Mouse (Mus musculus) liver, embryonic 16.5 days (tissue): ENCODE measurements at regions not wholly inside any gene's neighbourhood (a gene's known extent, or its start where the extent isn't known, plus 50 kb on each side); places are given as distances from the start of the nearest gene placed in this dataset.

Experiments used
- ATAC-seq: fragments of 200-750 bp; cut with Nextera tagmentation; 2 replicates; pipeline ENCODE4 v1.8.0; 2017; ENCODE audit warnings: low read depth, mild to moderate bottlenecking, moderate number of reproducible peaks, moderate library complexity
- H3K27ac ChIP-seq: fragments of 300-500 bp; sonication (generic); 2 replicates; pipeline ENCODE4 v1.5.1; 2014; ENCODE audit warnings: mild to moderate bottlenecking, low read length
- H3K27me3 ChIP-seq: fragments of 300-500 bp; sonication (generic); 2 replicates; pipeline ENCODE4 v1.6.1; 2014; ENCODE audit warnings: low read depth, low read length, mixed read lengths; ENCODE audit not compliant: control insufficient read depth, insufficient read depth
- H3K36me3 ChIP-seq: fragments of 300-500 bp; sonication (generic); 2 replicates; pipeline ENCODE4 v1.6.1; 2014; ENCODE audit warnings: mild to moderate bottlenecking; ENCODE audit not compliant: control insufficient read depth, insufficient read depth
- H3K4me1 ChIP-seq: fragments of 300-500 bp; sonication (generic); 2 replicates; pipeline ENCODE4 v1.6.1; 2014; ENCODE audit warnings: low read depth, low read length, mixed read lengths; ENCODE audit not compliant: control insufficient read depth
- H3K4me2 ChIP-seq: fragments of 300-500 bp; sonication (generic); 2 replicates; pipeline ENCODE4 v1.6.1; 2014; ENCODE audit warnings: low read depth, low read length, mixed read lengths
- H3K4me3 ChIP-seq: fragments of 300-500 bp; sonication (generic); 2 replicates; pipeline ENCODE4 v1.5.1; 2014; ENCODE audit warnings: low read depth, mild to moderate bottlenecking, low read length
- H3K9ac ChIP-seq: fragments of 300-500 bp; sonication (generic); 2 replicates; pipeline ENCODE4 v1.6.1; 2014; ENCODE audit warnings: low read depth, low read length
- H3K9me3 ChIP-seq: fragments of 300-500 bp; sonication (generic); replicated peaks from 2 replicates; pipeline ENCODE4 v1.6.1; 2016; ENCODE audit warnings: low read length; ENCODE audit not compliant: control insufficient read depth
- WGBS: fragments of 180-500 bp; shearing (Covaris S2); extraction: QIAGEN DNeasy Blood & Tissue Kit; methylation state at CpG from one replicate; pipeline ENCODE4 v1.1.7; 2014; ENCODE audit not compliant: insufficient replicate concordance; 5-methylcytosine and 5-hydroxymethylcytosine counted together

DNA sequence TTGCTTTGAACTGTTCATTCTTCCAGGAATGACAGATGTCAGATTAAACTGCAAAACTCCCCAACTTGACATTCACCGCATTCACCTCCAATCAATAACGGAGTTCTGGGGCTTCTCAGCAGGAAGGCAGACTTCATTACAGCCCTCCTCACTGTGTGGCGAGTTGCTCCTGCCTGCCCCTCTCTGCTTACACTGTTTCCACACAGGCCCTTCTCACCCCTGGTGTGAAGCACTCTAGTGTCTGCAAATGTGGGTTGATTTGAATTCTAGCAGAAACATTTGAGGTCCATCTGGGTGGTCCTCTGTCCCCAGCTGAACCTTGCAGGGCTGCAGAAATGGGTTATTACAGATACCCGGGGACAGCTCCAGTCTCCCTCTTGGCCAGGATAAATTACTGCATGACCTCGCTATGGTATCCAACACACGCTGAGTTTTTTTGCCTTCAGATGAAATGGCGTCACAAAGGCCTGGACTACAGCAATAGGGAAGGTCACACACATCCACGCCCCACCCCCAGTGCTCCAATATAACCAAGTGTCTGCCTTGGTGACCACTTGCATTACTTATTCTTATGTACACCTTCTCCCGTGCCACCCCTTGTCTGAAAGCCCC lies 145.8 kb downstream of the Rwdd3 start:
- no peak for ATAC-seq
- Histone ChIP-seq H3K27ac (no peak overlapping the region), H3K36me3 (no peaks in the 10 kb centered on the region), H3K9me3 (no peaks in the 10 kb centered on the region), H3K4me2 (no peak overlapping the region), H3K4me3 (no peak overlapping the region), H3K9ac (no peak overlapping the region), H3K27me3 (no peaks in the 10 kb centered on the region), H3K4me1 (no peaks in the 10 kb centered on the region)
- 54% methylated on average over 9 of the region's 9 CpGs for WGBS

DNA sequence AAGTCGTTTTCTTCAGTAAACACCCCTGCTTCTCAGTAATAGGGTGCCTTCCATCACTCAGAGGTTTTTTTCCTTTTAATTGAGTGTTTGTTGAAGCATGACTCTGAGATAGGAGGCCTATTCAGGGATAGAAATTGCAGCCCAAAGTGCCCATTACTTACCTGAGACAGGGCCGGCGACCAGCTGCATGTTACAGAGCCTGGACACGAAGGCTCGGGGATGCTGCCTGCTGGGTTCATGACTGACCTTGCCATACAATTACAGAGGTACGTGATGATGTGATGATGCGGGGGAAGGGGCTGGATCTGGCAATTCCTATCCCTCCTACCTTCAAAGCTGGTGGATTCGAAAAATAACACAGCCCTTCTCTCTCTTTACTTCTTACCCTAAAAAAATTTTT lies 146.7 kb downstream of the Rwdd3 start:
- Histone ChIP-seq H3K4me1 (no peaks in the 10 kb centered on the region), H3K27ac (no peak overlapping the region), H3K36me3 (no peaks in the 10 kb centered on the region), H3K4me2 (no peak overlapping the region), H3K27me3 (no peaks in the 10 kb centered on the region), H3K4me3 (no peak overlapping the region), H3K9ac (no peak overlapping the region), H3K9me3 (no peaks in the 10 kb centered on the region)
- WGBS, result 57% methylated on average over 8 of the region's 8 CpGs
- no peak for ATAC-seq

DNA sequence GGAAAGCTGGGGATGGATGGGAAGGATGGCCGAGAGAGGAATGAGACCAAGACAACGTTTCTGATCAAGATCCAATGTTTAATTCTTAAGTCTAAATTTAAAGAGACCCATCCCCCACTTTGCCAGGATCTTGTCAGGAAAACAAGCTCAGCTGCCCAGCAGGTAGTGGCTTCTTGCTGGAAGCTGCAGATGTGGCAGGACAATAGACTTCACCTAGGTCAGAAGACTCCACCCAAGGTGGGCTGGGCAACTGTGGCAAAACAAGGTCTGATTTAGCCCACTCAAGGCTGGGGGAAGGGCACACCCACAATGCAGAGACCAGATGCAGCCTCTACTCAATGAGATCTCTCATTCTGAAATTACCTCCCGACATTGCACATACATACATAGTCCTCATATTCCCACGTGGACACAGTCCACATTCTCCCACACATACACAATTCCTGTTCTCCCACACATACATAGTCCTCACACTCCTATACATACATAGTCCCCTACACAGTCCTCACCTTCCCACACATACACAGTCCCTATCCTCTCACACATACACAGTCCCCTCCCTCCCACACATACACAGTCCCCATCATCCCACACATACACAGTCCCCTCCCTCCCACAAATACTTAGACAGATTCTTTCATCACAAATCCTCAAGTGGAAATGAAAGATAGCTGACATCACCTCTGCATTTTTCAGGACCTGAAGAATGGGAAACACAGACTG lies 150.2 kb downstream of the Rwdd3 start:
- Histone ChIP-seq H3K36me3 (no peaks in the 10 kb centered on the region), H3K9me3 (no peaks in the 10 kb centered on the region), H3K27me3 (no peaks in the 10 kb centered on the region), H3K4me3 (no peak overlapping the region), H3K4me1 (no peaks in the 10 kb centered on the region), H3K27ac (no peak overlapping the region), H3K4me2 (no peak overlapping the region), H3K9ac (no peak overlapping the region)
- WGBS, result 61% methylated on average over 4 of the region's 4 CpGs
- ATAC-seq, result no peak

DNA sequence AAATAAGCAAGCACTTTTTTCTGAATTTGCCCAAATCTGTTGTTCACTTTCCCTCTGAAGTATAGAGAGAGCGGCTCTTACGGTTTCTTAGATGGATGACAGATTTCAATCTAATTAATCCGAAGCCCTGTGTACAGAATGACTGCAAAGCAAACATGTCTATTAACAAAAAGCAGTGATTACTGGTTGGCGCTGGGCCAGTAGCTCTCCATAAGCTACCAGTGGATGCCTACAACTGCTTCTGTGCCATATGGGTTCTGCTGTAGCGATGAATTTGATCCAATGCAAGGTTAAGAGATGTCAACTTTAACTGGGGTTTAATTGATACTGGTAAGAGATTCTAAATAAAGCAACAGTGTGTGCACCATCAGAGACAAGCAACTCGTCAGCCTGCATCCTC lies 162.3 kb downstream of the Rwdd3 start:
- no peaks in the 10 kb centered on the region for H3K27me3 ChIP-seq
- no peak overlapping the region for H3K4me3 ChIP-seq
- no peak overlapping the region for H3K27ac ChIP-seq
- no peak overlapping the region for H3K9ac ChIP-seq
- H3K9me3 ChIP-seq, result no peaks in the 10 kb centered on the region
- no peaks in the 10 kb centered on the region for H3K36me3 ChIP-seq
- WGBS, result 64% methylated on average over 6 of the region's 6 CpGs
- no peak overlapping the region for H3K4me2 ChIP-seq
- ATAC-seq, result no peak
- H3K4me1 ChIP-seq, result no peaks in the 10 kb centered on the region

DNA sequence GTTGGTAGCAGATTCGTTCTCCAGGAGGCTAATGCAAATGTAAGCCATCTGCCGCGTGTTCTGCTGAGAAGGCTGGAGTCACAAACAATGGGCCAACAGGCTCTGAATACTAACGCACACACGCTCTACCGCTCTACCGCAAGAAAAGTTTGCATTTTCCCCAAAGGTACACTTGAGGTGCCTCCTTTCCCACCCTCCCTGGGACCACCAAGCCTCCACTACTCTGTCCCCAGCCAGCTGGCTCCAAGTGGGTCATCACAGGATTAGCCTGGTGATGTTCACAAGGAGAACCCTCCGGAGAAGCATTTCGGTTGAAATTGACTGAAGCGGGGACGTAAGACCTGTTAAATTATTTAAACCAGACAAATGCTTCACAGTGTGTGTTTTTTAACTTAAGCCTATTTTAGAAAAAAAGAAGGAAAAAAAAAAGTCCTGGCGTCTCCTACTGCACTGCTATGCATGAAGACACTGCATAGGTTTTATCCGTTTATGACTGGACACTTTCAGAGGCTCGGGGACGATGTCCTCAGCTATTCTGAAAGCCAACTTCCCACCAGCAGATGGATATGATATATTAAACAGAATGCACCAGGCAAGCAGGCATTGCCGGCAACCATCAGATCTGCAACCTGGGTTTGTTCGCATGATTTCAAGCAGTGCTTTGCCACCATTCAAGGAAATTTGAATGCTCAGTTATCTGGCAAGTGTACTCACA lies 187.8 kb downstream of the Rwdd3 start:
- Histone ChIP-seq H3K36me3 (no peaks in the 10 kb centered on the region), H3K4me3 (no peak overlapping the region), H3K9ac (no peak overlapping the region), H3K27me3 (no peaks in the 10 kb centered on the region), H3K9me3 (no peaks in the 10 kb centered on the region), H3K4me2 (no peak overlapping the region), H3K4me1 (no peaks in the 10 kb centered on the region), H3K27ac (no peak overlapping the region)
- ATAC-seq, result no peak
- WGBS, result 59% methylated on average over 17 of the region's 17 CpGs

DNA sequence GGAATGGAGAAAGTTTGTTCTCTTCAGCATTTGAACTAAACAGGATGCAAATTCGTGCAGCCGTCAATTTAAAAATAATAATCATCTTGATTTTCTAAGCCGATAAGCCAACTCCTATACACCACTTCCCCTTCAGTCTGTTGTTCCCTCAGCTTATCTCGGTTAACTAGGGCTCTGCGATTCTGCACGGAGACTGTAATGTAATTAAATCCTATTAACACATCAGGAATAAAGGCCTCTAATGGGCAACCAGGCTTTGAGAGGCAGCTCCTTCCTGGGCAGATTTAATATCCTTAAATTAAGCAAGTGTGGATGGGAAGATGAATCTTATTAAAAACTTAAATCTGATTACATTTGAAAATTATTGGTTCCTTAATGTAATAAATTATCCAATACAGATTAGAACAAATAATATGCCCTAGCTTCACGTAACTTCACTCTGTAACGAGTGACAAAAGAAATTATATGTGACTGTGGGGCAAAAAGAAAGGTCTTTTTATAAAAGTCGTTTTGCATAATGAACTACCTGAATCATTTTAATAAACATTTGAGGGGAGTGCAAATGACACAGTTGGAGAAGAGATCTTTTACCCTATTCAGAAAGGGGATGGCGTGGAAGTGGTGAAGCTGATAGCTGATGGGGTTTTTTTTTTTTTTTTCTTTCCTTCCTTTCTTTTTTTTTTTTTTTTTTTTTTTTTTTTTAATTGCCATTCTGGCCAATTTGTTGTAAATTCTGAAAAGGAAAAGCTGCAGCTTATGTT lies 188.5 kb downstream of the Rwdd3 start:
- 17% methylated on average over 10 of the region's 10 CpGs for WGBS
- Histone ChIP-seq H3K9me3 (no peaks in the 10 kb centered on the region), H3K4me1 (no peaks in the 10 kb centered on the region)

DNA sequence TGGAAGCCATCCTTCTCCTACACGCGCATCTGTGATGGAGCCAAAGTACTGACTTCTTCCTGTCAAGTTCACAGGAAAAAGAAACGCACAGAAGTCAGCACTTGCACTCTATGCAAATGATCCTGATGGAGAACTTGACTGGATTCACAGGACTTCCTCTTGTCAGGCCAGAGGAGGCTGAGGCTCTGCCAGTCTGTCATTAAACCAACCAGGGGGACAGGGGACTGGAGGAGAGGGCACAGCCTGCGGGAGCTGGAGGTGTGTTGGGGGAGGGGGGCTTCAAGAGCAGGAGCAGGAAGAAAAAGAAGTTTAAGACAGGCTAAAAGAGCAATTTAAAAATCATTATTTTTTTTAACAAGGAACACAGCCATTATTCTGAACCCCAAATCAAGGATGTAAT lies 189.3 kb downstream of the Rwdd3 start:
- Histone ChIP-seq H3K36me3 (no peaks in the 10 kb centered on the region), H3K4me2 (no peak overlapping the region), H3K4me3 (no peak overlapping the region), H3K9ac (no peak overlapping the region), H3K27me3 (no peaks in the 10 kb centered on the region), H3K27ac (no peak overlapping the region), H3K4me1 (no peaks in the 10 kb centered on the region), H3K9me3 (no peaks in the 10 kb centered on the region)
- WGBS, result 16% methylated on average over 4 of the region's 4 CpGs
- ATAC-seq, result no peak

More for the DNA sequence above, 188.5 kb downstream of the Rwdd3 start:
- no peak overlapping the region for H3K4me2 ChIP-seq
- H3K4me3 ChIP-seq, result no peak overlapping the region
- ATAC-seq, result no peak
- no peak overlapping the region for H3K27ac ChIP-seq
- no peak overlapping the region for H3K9ac ChIP-seq
- no peaks in the 10 kb centered on the region for H3K27me3 ChIP-seq
- no peaks in the 10 kb centered on the region for H3K36me3 ChIP-seq

DNA sequence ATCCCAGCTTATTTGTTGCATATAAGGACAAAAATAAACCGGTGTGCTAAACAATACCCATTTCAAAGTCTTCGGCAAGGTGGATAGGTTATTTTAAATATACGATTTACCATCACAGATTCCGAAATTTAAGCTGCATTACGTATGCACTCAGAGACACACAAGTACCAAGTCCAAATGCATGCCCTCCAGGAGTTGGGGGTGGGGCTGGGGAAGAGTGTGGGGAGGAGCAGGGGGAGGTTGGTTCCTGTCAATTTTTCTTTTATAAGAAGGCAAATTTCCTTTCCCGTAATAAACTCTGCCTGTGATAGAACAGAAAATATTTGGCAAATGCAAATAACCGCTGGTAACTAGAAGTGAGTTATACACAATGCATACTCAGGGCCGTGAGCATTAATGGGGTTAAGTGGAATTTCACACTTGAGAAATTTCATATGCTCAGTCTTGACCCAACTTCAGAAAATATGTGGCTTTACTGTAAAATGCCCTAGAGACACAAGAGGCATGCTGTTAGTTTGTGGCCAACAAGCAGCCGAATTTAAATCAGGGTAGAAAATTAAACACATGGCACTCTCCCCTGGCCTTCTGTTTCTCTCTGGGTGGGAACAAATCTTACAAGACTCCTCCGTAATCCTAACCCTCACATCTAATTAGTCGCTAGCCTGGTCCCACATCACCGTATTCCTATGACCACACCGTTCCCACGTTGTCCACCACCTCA lies 200.6 kb downstream of the Rwdd3 start:
- no peak for ATAC-seq
- no peaks in the 10 kb centered on the region for H3K36me3 ChIP-seq
- H3K4me3 ChIP-seq, result no peak overlapping the region
- no peak overlapping the region for H3K27ac ChIP-seq
- no peaks in the 10 kb centered on the region for H3K4me1 ChIP-seq
- no peaks in the 10 kb centered on the region for H3K9me3 ChIP-seq
- 64% methylated on average over 14 of the region's 14 CpGs for WGBS
- no peaks in the 10 kb centered on the region for H3K27me3 ChIP-seq
- H3K9ac ChIP-seq, result no peak overlapping the region
- no peak overlapping the region for H3K4me2 ChIP-seq
